Mouse (Mus musculus): Measurements from ENCODE around the gene Slc25a51.

- TF ChIP-seq POLR2A (IDR thresholded peaks at IDR 0.05; ENCODE audit: extremely low read depth, insufficient read depth, low read length) (no peak), CTCF (IDR thresholded peaks at IDR 0.05; ENCODE audit: extremely low read depth, insufficient read depth, low read length) (no peak)
Measured at GRCm38 (mm10) chr4:45431806-45432205, 23.2 kb upstream of the Slc25a51 start.
